Mouse (Mus musculus) neutrophil, adult 83 days (primary cell): ENCODE measurements around the gene Lrp1. TPM values are rescaled to one million over a fixed set of nuclear protein-coding genes. Genes with fewer than 3 reads are reported as not detected.

Experiments used
- total RNA-seq, 2 experiments: library from RNA; stranded (reverse); gene quantifications; one replicate each; pipeline ENCODE4 v1.2.4; 2023

Gene Lrp1
- total RNA-seq, result 100 to 1,000 TPM in 1 of 2 experiments, 10 to 100 TPM in 1; 95.8 to 102 TPM

GRCm38 (mm10) chr10:127620406-127621190 lies at the start of gene Lrp1:
Gene Lrp1, minus strand, starts transcription at chr10:127621148.

GRCm38 (mm10) chr10:127668093-127669050 lies 47.4 kb upstream of the Lrp1 start, which contains the start of gene Nab2:
Gene Nab2, minus strand, starts transcription at chr10:127668568.

GRCm38 (mm10) chr10:127666501-127667268 lies 45.7 kb upstream of the Lrp1 start, which contains the start of gene Nemp1:
Gene Nemp1, plus strand, starts transcription at chr10:127666901.

GRCm38 (mm10) chr10:127642772-127643552 lies 22.0 kb upstream of the Lrp1 start, which contains the start of gene Stat6:
Gene Stat6, plus strand, starts transcription at chr10:127642986.

GRCm38 (mm10) chr10:127534036-127534928 lies 86.7 kb downstream of the Lrp1 start, which contains the start of gene Nxph4:
Gene Nxph4, minus strand, starts transcription at chr10:127534559.

GRCm38 (mm10) chr10:127522088-127522581 lies 98.8 kb downstream of the Lrp1 start, which contains the start of gene Shmt2:
Gene Shmt2, minus strand, starts transcription at chr10:127522444.

GRCm38 (mm10) chr10:127514764-127515163 lies 106.2 kb downstream of the Lrp1 start, which contains the start of gene Ndufa4l2:
Gene Ndufa4l2, plus strand, starts transcription at chr10:127514967.

GRCm38 (mm10) chr10:127500894-127501893 lies 119.8 kb downstream of the Lrp1 start, which contains the start of gene Stac3:
Gene Stac3, plus strand, starts transcription at chr10:127501686.

Other genes with a start within 250 kb of the Lrp1 start
- gene R3hdm2, start 240.8 kb downstream of the Lrp1 start, total RNA-seq, result 10 to 100 TPM; 91.2 to 93.7 TPM
- 1 to 10 TPM; 2.0 to 2.4 TPM for gene Stac3, start 119.5 kb downstream of the Lrp1 start, total RNA-seq
- not detected for gene Ndufa4l2, start 106.2 kb downstream of the Lrp1 start, total RNA-seq
- gene Shmt2, start 98.7 kb downstream of the Lrp1 start, total RNA-seq, result 10 to 100 TPM; 27.5 to 27.6 TPM
- not detected for gene Nxph4, start 86.6 kb downstream of the Lrp1 start, total RNA-seq
- gene Stat6, start 21.8 kb upstream of the Lrp1 start, total RNA-seq, result 100 to 1,000 TPM; 185 to 200 TPM
- gene Nemp1, start 45.8 kb upstream of the Lrp1 start, total RNA-seq, result 10 to 100 TPM; 13.0 to 13.2 TPM
- 1 to 10 TPM; 1.2 to 1.5 TPM for gene Nab2, start 47.4 kb upstream of the Lrp1 start, total RNA-seq
- gene Myo1a, start 84.0 kb upstream of the Lrp1 start, total RNA-seq, result under 1 TPM; 0.51 to 0.94 TPM
- gene Tac2, start 103.3 kb upstream of the Lrp1 start, total RNA-seq, result 1 to 10 TPM; 2.0 to 5.6 TPM
- gene Zbtb39, start 118.4 kb upstream of the Lrp1 start, total RNA-seq, result 10 to 100 TPM; 14.4 to 17.2 TPM
- under 1 TPM in 1 of 2 experiments, not detected in 1; 0.22 TPM for gene Gpr182, start 130.6 kb upstream of the Lrp1 start, total RNA-seq
- gene Rdh1, start 138.6 kb upstream of the Lrp1 start, total RNA-seq, result under 1 TPM; 0.20 to 0.33 TPM
- under 1 TPM in 1 of 2 experiments, not detected in 1; 0.20 TPM for gene Rdh16f1, start 138.6 kb upstream of the Lrp1 start, total RNA-seq
- gene Rdh9, start 155.2 kb upstream of the Lrp1 start, total RNA-seq, result under 1 TPM in 1 of 2 experiments, not detected in 1; 0.49 TPM
- gene Rdh16, start 180.0 kb upstream of the Lrp1 start, total RNA-seq, result under 1 TPM in 1 of 2 experiments, not detected in 1; 0.20 TPM
- gene Rdh19, start 228.8 kb upstream of the Lrp1 start, total RNA-seq, result not detected
- gene Rdh16f2, start 245.3 kb upstream of the Lrp1 start, total RNA-seq, result not detected